Mouse (Mus musculus) heart, adult 11 months (tissue): ENCODE results near the gene Snf8.

ENCODE experiments used
- DNase-seq: peaks from one replicate; pipeline ENCODE4 v3.0.0; 2022

The Snf8 gene

GRCm38 (mm10) chr11:96034596-96035052, at the start of gene Snf8:
TSS of gene Snf8 (plus strand) at chr11:96034885.
- DNase-seq = peak; percentile 99

- no peak for DNase-seq
Observed at GRCm38 (mm10) chr11:95987854-95988447, 46.7 kb upstream of the Snf8 start.

GRCm38 (mm10) chr11:95988533-95988932, 46.2 kb upstream of the Snf8 start:
- peak; percentile 90 for DNase-seq

- DNase-seq = no peak
Observed at GRCm38 (mm10) chr11:95989864-95990263, 44.8 kb upstream of the Snf8 start.

- no peak for DNase-seq
Observed at GRCm38 (mm10) chr11:95990431-95990830, 44.3 kb upstream of the Snf8 start.

- DNase-seq = no peak
Observed at GRCm38 (mm10) chr11:95990886-95991708, 43.6 kb upstream of the Snf8 start.

- DNase-seq = no peak
Observed at GRCm38 (mm10) chr11:95994151-95994550, 40.5 kb upstream of the Snf8 start.

- DNase-seq = peak; percentile 60
Observed at GRCm38 (mm10) chr11:96003100-96003900, 31.4 kb upstream of the Snf8 start.

GRCm38 (mm10) chr11:96003969-96004792, 30.5 kb upstream of the Snf8 start:
- peak; percentile 24 for DNase-seq

- DNase-seq = peak; percentile 82
Observed at GRCm38 (mm10) chr11:96004793-96005402, 29.8 kb upstream of the Snf8 start.

- DNase-seq = peak; percentile 89
Observed at GRCm38 (mm10) chr11:96005403-96006271, 29.0 kb upstream of the Snf8 start, which contains the start of gene Igf2bp1. TSS of gene Igf2bp1 (minus strand) at chr11:96005940.

- DNase-seq = peak; percentile 92
Observed at GRCm38 (mm10) chr11:96006367-96006851, 28.3 kb upstream of the Snf8 start.

- peak; percentile 86 for DNase-seq
Observed at GRCm38 (mm10) chr11:96006852-96007515, 27.7 kb upstream of the Snf8 start.

GRCm38 (mm10) chr11:96007516-96008235, 27.0 kb upstream of the Snf8 start:
- peak; percentile 87 for DNase-seq

GRCm38 (mm10) chr11:96008827-96009226, 25.9 kb upstream of the Snf8 start:
- peak; percentile 23 for DNase-seq

GRCm38 (mm10) chr11:96011982-96012381, 22.7 kb upstream of the Snf8 start:
- peak; percentile 25 for DNase-seq

- DNase-seq = peak; percentile 86
Observed at GRCm38 (mm10) chr11:96015421-96015820, 19.3 kb upstream of the Snf8 start.

- DNase-seq = peak; percentile 81
Observed at GRCm38 (mm10) chr11:96017941-96018351, 16.7 kb upstream of the Snf8 start.

- peak; percentile 22 for DNase-seq
Observed at GRCm38 (mm10) chr11:96020622-96021021, 14.1 kb upstream of the Snf8 start.
